Mouse (Mus musculus) forebrain, embryonic 11.5 days (tissue): ENCODE data around the gene Tob2. TPM values are rescaled to one million over a fixed set of nuclear protein-coding genes. Genes with fewer than 3 reads are reported as not detected.

Experiments
- ATAC-seq: fragments of 200-750 bp; cut with Nextera tagmentation; replicated peaks from 2 replicates; pipeline ENCODE4 v1.8.0; 2017; ENCODE audit warnings: moderate TSS enrichment; ENCODE audit not compliant: low FRiP score
- DNase-seq: peaks from one replicate; pipeline ENCODE4 v3.0.0-alpha.2; 2017; ENCODE audit warnings: low spot score
- H3K27ac ChIP-seq: fragments of 300-500 bp; sonication (generic); 2 replicates; pipeline ENCODE4 v1.5.1; 2014; ENCODE audit warnings: low read depth, low read length
- H3K27me3 ChIP-seq: fragments of 300-500 bp; sonication (generic); 2 replicates; pipeline ENCODE4 v1.6.1; 2014; ENCODE audit warnings: mild to moderate bottlenecking, low read length, mixed read lengths; ENCODE audit not compliant: control insufficient read depth, insufficient read depth
- H3K36me3 ChIP-seq: fragments of 300-500 bp; sonication (generic); 2 replicates; pipeline ENCODE4 v1.6.1; 2014; ENCODE audit warnings: mild to moderate bottlenecking, low read length, moderate library complexity, mixed read lengths; ENCODE audit not compliant: control insufficient read depth, insufficient read depth
- H3K4me1 ChIP-seq: fragments of 300-500 bp; sonication (generic); replicated peaks from 2 replicates; pipeline ENCODE4 v1.6.1; 2014; ENCODE audit warnings: low read length, mixed read lengths; ENCODE audit not compliant: control insufficient read depth, insufficient read depth
- H3K4me2 ChIP-seq: fragments of 300-500 bp; sonication (generic); 2 replicates; pipeline ENCODE4 v1.6.1; 2014; ENCODE audit warnings: low read depth, mild to moderate bottlenecking, low read length, moderate library complexity, mixed read lengths; ENCODE audit not compliant: severe bottlenecking
- H3K4me3 ChIP-seq: fragments of 300-500 bp; sonication (generic); 2 replicates; pipeline ENCODE4 v1.5.1; 2014; ENCODE audit warnings: low read depth, low read length
- H3K9ac ChIP-seq: fragments of 300-500 bp; sonication (generic); 2 replicates; pipeline ENCODE4 v1.6.1; 2014; ENCODE audit warnings: low read length
- H3K9me3 ChIP-seq: fragments of 300-500 bp; sonication (generic); 2 replicates; pipeline ENCODE4 v1.6.1; 2016; ENCODE audit warnings: low read length, mixed read lengths; ENCODE audit not compliant: control insufficient read depth
- WGBS: fragments of 180-500 bp; shearing (Covaris S2); extraction: QIAGEN DNeasy Blood & Tissue Kit; methylation state at CpG from one replicate; pipeline ENCODE4 v1.1.7; 2014; 5-methylcytosine and 5-hydroxymethylcytosine counted together
- polyA plus RNA-seq: library from polyadenylated mRNA; unstranded; fragments of >200 nt; fragmentation: Nextera tagmentation; extraction: Ambion mirVana; gene quantifications from 2 replicates; pipeline ENCODE4 v1.2.1, GENCODE M21; 2014

Gene Tob2
- polyA plus RNA-seq, 1 experiment from 2014 or later: 23.6 TPM

- Histone ChIP-seq H3K9me3 (no peaks in the 10 kb centered on the region), H3K27ac (no peak overlapping the region), H3K4me3 (no peak overlapping the region), H3K36me3 (no peaks in the 10 kb centered on the region), H3K4me1 (0 out of 2 replicates have a peak, but pooled peaks cover 2% of the 10 kb centered on the region), H3K9ac (no peak overlapping the region), H3K4me2 (no peak overlapping the region), H3K27me3 (no peaks in the 10 kb centered on the region; the same call in 1 of the 2 replicates)
- ATAC-seq: no peak
- no peak for DNase-seq
- WGBS: 69% methylated on average over 14 of the region's 14 CpGs
These were observed 19.9 kb downstream of the Tob2 start for GRCm38 (mm10) chr15:81838554-81839235.

DNA sequence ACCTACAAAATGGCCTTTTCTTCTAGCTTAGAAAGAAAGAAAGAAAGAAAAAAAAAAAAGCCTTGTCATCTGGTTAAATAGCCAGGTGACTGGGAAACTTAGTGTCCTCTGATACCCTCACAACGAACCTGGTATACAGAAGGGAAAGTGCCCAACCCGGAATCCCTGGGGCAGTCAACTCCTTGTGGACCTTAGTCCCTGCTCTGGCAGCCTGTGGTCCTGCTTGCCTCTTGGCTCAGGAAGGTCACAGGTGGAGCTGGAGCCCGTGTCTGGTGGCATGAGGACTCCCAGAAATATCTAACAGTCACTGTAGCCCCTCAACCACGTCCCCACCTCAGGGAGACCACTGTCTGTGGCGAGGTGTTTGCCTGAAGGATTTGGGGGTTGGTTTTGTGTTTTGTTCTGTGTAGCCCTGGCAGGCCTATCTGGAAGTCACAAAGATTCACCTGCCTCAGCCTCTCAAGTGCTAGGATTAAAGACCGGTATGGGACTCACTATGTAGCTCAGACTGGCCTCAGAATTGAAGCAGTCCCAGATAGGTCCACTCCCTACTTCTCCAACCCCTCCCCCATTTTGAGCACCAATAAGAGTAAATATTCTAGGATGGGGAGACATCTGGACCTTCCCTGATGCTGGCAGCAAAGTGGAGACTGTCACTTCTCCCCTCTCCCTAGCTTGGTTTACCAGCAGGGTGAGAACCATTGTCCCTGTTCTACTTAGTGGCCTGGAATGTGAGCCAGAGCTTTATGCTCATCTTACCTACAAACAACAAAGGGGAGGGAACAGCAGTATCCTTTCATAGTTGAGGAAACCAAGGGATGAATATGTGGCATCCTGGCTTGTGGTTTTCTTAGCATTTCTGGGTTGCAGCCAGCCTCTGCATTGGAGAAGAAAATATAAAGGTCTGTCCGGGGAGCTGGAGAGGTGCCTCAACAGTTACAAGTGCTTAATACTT, 21.4 kb downstream of the Tob2 start:
- H3K9me3 ChIP-seq: no peaks in the 10 kb centered on the region
- no peak overlapping the region; the same call in 1 of the 2 replicates for H3K9ac ChIP-seq
- no peaks in the 10 kb centered on the region; the same call in 1 of the 2 replicates for H3K27me3 ChIP-seq
- no peak overlapping the region for H3K4me2 ChIP-seq
- no peaks in the 10 kb centered on the region for H3K36me3 ChIP-seq
- DNase-seq: no peak
- 56% methylated on average over 7 of the region's 7 CpGs for WGBS
- no peak for ATAC-seq
- H3K27ac ChIP-seq: no peak overlapping the region
- H3K4me1 ChIP-seq: 0 out of 2 replicates have a peak, but pooled peaks cover 2% of the 10 kb centered on the region
- no peak overlapping the region for H3K4me3 ChIP-seq

- Histone ChIP-seq H3K36me3 (no peaks in the 10 kb centered on the region), H3K9me3 (no peaks in the 10 kb centered on the region), H3K27me3 (no peaks in the 10 kb centered on the region; the same call in 1 of the 2 replicates), H3K4me2 (peak overlapping the region; percentile 43), H3K4me1 (0 out of 2 replicates have a peak, but pooled peaks cover 2% of the 10 kb centered on the region), H3K4me3 (peak overlapping the region; percentile 17), H3K27ac (no peak overlapping the region), H3K9ac (peak overlapping the region; percentile 43)
- WGBS: 2% methylated on average over 28 of the region's 33 CpGs
- DNase-seq (peak; percentile 80), ATAC-seq (peak; percentile 81)
These were observed 22.3 kb downstream of the Tob2 start for GRCm38 (mm10) chr15:81836124-81836821.

- H3K27me3 ChIP-seq: no peaks in the 10 kb centered on the region; the same call in 1 of the 2 replicates
- no peak overlapping the region for H3K27ac ChIP-seq
- no peaks in the 10 kb centered on the region for H3K36me3 ChIP-seq
- H3K4me1 ChIP-seq: 0 out of 2 replicates have a peak, but pooled peaks cover 2% of the 10 kb centered on the region
- DNase-seq: no peak
- no peak overlapping the region; the same call in 1 of the 2 replicates for H3K4me2 ChIP-seq
- no peak for ATAC-seq
- H3K9me3 ChIP-seq: no peaks in the 10 kb centered on the region
- H3K4me3 ChIP-seq: no peak overlapping the region
- H3K9ac ChIP-seq: no peak overlapping the region
- WGBS: 79% methylated on average over 10 of the region's 10 CpGs
These were observed 23.4 kb downstream of the Tob2 start for GRCm38 (mm10) chr15:81835007-81835880.

- H3K27ac ChIP-seq: no peak overlapping the region
- no peak overlapping the region for H3K4me2 ChIP-seq
- DNase-seq (no peak), ATAC-seq (no peak)
- no peaks in the 10 kb centered on the region for H3K9me3 ChIP-seq
- no peaks in the 10 kb centered on the region; the same call in 1 of the 2 replicates for H3K27me3 ChIP-seq
- H3K36me3 ChIP-seq: no peaks in the 10 kb centered on the region
- WGBS: 56% methylated on average over 3 of the region's 3 CpGs
- H3K4me3 ChIP-seq: no peak overlapping the region
- H3K9ac ChIP-seq: no peak overlapping the region
- 0 out of 2 replicates have a peak, but pooled peaks cover 2% of the 10 kb centered on the region for H3K4me1 ChIP-seq
These were observed 24.3 kb downstream of the Tob2 start for GRCm38 (mm10) chr15:81834171-81834841.

- Histone ChIP-seq H3K27me3 (no peaks in the 10 kb centered on the region; the same call in 1 of the 2 replicates), H3K4me1 (0 out of 2 replicates have a peak, but pooled peaks cover 2% of the 10 kb centered on the region), H3K4me3 (no peak overlapping the region), H3K9ac (no peak overlapping the region), H3K9me3 (no peaks in the 10 kb centered on the region), H3K27ac (no peak overlapping the region), H3K36me3 (no peaks in the 10 kb centered on the region), H3K4me2 (no peak overlapping the region)
- ATAC-seq: no peak
- WGBS: 87% methylated on average over 4 of the region's 4 CpGs
- no peak for DNase-seq
These were observed 25.1 kb downstream of the Tob2 start for GRCm38 (mm10) chr15:81833481-81833880.

DNA sequence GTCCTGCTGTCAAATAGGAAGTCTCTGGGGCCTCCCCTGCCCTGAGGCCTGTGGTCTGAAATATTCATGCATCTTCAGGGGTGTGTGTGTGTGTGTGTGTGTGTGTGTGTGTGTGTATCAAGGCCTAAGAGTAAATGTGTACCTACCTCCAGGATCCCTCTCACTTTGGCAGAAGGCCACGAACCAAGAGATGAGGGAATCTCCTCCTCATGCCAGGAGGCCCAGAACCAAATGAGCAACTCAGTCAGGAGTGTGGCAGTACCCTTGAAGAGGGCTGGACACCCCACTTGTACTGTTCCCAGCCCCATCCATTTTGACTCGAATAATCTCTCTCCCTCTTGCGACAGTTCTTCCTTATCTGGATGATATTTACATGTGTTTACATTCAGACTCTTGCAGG, 26.4 kb downstream of the Tob2 start:
- no peak overlapping the region for H3K27ac ChIP-seq
- ATAC-seq (no peak), DNase-seq (no peak)
- no peaks in the 10 kb centered on the region; the same call in 1 of the 2 replicates for H3K36me3 ChIP-seq
- no peaks in the 10 kb centered on the region for H3K9me3 ChIP-seq
- no peak overlapping the region for H3K4me2 ChIP-seq
- 0 out of 2 replicates have a peak, but pooled peaks cover 2% of the 10 kb centered on the region for H3K4me1 ChIP-seq
- H3K4me3 ChIP-seq: no peak overlapping the region
- H3K27me3 ChIP-seq: no peaks in the 10 kb centered on the region; the same call in 1 of the 2 replicates
- H3K9ac ChIP-seq: no peak overlapping the region
- WGBS: 93% methylated on average over 3 of the region's 3 CpGs
